Mouse (Mus musculus) kidney, embryonic 14.5 days (tissue): ENCODE measurements around the gene Ccna2. TPM values are rescaled to one million over a fixed set of nuclear protein-coding genes. Genes with fewer than 3 reads are reported as not detected.

Source experiments
- ATAC-seq: fragments of 200-750 bp; cut with Nextera tagmentation; 2 replicates; pipeline ENCODE4 v1.8.0; 2017; ENCODE audit warnings: moderate number of reproducible peaks, mild to moderate bottlenecking, moderate TSS enrichment, moderate library complexity; ENCODE audit not compliant: low FRiP score, low TSS enrichment
- H3K27ac ChIP-seq: fragments of 300-500 bp; sonication (generic); 2 replicates; pipeline ENCODE4 v1.5.1; 2014; ENCODE audit warnings: low read depth, mild to moderate bottlenecking, low read length, moderate library complexity, mixed read lengths
- H3K27me3 ChIP-seq: fragments of 300-500 bp; sonication (generic); 2 replicates; pipeline ENCODE4 v1.6.1; 2014; ENCODE audit warnings: mild to moderate bottlenecking, low read length; ENCODE audit not compliant: control insufficient read depth, insufficient read depth
- H3K36me3 ChIP-seq: fragments of 300-500 bp; sonication (generic); 2 replicates; pipeline ENCODE4 v1.6.1; 2014; ENCODE audit warnings: low read length, mixed read lengths; ENCODE audit not compliant: control insufficient read depth, insufficient read depth
- H3K4me1 ChIP-seq: fragments of 300-500 bp; sonication (generic); 2 replicates; pipeline ENCODE4 v1.6.1; 2014; ENCODE audit warnings: low read length, mixed read lengths; ENCODE audit not compliant: control insufficient read depth, insufficient read depth
- H3K4me2 ChIP-seq: fragments of 300-500 bp; sonication (generic); replicated peaks from 2 replicates; pipeline ENCODE4 v1.6.1; 2014; ENCODE audit warnings: low read depth, mild to moderate bottlenecking, low read length
- H3K4me3 ChIP-seq: fragments of 300-500 bp; sonication (generic); 2 replicates; pipeline ENCODE4 v1.5.1; 2014; ENCODE audit warnings: mild to moderate bottlenecking, low read length
- H3K9ac ChIP-seq: fragments of 300-500 bp; sonication (generic); 2 replicates; pipeline ENCODE4 v1.6.1; 2014; ENCODE audit warnings: low read depth, mild to moderate bottlenecking, low read length, moderate library complexity
- H3K9me3 ChIP-seq: fragments of 300-500 bp; sonication (generic); 2 replicates; pipeline ENCODE4 v1.6.1; 2016; ENCODE audit warnings: low read length; ENCODE audit not compliant: control insufficient read depth
- WGBS: fragments of 180-500 bp; shearing (Covaris S2); extraction: QIAGEN DNeasy Blood & Tissue Kit; methylation state at CpG from one replicate; pipeline ENCODE4 v1.1.7; 2014; 5-methylcytosine and 5-hydroxymethylcytosine counted together
- polyA plus RNA-seq: library from polyadenylated mRNA; unstranded; fragments of >200 nt; fragmentation: Nextera tagmentation; extraction: Ambion mirVana; gene quantifications from 2 replicates; pipeline ENCODE4 v1.2.1, GENCODE M21; 2014

Gene Ccna2
- polyA plus RNA-seq, 1 experiment from 2014 or later, result 230 TPM

DNA sequence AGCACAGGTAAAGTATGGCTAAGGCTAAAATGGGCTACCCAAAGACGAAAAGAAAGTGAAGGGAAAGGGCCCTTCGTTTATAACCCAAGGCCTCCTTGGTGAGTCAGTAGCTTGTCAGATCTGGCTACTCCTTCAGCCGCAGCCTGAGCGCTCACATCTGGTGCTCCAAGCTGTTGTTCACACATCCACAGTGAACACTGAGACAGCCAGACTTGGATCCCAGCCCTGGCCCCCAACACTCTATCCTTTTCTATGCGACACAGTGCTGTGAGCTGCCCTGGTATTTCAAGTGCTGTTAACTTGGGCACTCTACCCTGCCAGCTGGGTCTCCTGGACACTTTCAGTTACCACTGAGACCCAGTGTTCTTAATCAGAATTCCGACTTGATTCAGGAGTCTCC, 41.6 kb downstream of the Ccna2 start:
- H3K4me3 ChIP-seq, result no peak overlapping the region
- 90% methylated on average over 6 of the region's 6 CpGs for WGBS
- no peak overlapping the region for H3K9ac ChIP-seq
- no peaks in the 10 kb centered on the region for H3K27me3 ChIP-seq
- H3K36me3 ChIP-seq, result no peaks in the 10 kb centered on the region
- H3K9me3 ChIP-seq, result 0 out of 2 replicates have a peak, but pooled peaks cover 3% of the 10 kb centered on the region
- H3K4me2 ChIP-seq, result no peak overlapping the region
- ATAC-seq, result no peak
- no peaks in the 10 kb centered on the region for H3K4me1 ChIP-seq
- H3K27ac ChIP-seq, result no peak overlapping the region

DNA sequence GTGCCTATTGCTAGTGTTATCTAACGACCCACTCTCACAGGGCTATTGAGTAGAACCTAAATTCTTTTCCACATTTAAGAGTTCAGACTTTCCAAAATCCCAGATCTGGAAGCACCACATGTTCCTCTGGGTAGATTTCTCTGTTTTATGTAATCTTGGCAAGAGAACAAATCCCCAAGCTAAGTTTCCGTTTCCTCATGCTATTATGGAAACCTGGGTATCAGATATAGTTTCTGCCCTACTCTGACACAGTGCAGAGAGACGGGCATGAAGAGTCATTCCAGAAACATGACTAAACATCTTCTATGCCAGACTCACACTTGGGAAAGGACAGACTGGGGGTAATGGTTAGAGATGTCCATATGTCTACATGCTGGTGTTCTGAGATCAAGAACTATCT, 47.5 kb downstream of the Ccna2 start:
- Histone ChIP-seq H3K27ac (no peak overlapping the region), H3K9ac (no peak overlapping the region), H3K27me3 (peaks cover 24% of the 10 kb centered on the region), H3K4me3 (no peak overlapping the region), H3K9me3 (no peaks in the 10 kb centered on the region), H3K4me1 (no peaks in the 10 kb centered on the region), H3K36me3 (no peaks in the 10 kb centered on the region), H3K4me2 (no peak overlapping the region)
- no peak for ATAC-seq
- WGBS, result 74% methylated on average over 3 of the region's 3 CpGs

DNA sequence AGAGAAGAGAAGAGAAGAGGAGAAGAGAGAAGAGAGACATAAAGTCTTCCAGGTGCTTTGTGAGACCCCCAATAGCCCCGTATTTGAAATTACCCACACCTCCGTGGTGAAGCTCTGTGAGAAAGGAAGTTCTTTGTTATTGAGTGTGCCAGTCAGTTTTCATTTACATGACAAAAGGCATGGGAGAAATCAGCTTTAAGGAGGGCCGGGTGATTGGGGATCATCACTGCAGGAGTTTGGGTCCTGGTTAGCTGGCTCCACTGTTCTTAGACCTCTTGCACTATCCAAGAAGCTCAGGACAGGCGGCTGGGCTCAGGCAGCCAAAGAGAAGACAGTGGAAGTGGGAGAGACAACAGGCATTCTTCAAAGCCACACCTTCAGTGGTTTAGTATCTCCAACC, 49.8 kb downstream of the Ccna2 start:
- Histone ChIP-seq H3K27me3 (peaks cover 30% of the 10 kb centered on the region), H3K9me3 (no peaks in the 10 kb centered on the region), H3K4me3 (no peak overlapping the region), H3K9ac (no peak overlapping the region), H3K4me2 (no peak overlapping the region), H3K27ac (no peak overlapping the region), H3K36me3 (no peaks in the 10 kb centered on the region), H3K4me1 (no peaks in the 10 kb centered on the region)
- no peak for ATAC-seq
- WGBS, result 9% methylated on average over 4 of the region's 4 CpGs

DNA sequence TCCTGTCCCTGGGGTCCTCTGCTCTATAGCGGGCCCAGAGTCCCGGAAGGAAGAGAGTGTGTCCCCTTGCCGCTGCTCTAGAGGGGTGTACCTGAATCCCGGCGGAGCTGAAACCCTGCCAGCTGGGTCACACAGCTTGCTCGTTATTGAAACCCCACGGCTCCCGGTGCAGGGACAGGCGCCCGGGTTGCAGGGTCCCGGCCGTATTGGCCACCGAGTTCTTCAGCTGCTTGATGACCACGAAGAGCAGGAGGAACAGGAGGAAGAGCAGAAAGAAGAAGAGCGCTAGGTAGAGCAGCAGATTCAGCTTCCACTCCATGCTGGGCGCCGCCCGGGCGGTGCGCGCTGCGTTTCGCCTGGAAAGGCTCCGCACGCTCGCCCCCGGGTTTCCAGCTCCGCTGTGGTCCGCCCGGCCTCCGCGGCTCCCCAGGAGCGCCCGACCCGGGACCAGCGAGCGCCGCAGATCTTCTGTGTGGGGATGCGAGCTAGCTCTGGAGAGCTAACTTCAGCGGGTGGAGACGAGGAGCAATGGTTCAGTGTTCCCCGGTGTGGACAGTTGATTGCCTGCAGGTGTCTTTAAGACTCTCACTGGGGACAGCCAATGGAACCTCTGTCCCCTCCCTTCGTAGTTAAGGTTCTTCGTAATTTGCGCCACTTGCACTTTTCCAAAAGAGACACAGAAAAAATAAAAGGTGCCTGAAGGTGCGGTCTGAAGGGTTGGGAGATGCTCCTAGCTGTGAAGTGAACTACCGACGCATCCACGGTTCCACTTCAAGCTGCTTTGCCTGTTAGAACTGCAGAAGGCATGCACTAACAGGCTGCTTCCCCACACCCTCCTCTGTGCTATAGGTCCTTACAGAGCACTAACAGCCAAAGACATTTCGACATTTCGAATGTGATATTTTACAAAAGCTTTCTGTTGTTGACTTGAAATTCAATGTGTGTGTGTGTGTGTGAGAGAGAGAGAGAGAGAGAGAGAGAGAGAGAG, 50.6 kb downstream of the Ccna2 start, which contains the start of gene Gm11549:
Gene Gm11549, minus strand, starts transcription at position 741 of the 988 bp plus-strand sequence.
- Histone ChIP-seq H3K36me3 (no peaks in the 10 kb centered on the region), H3K27ac (no peak within 1 kb of the TSS), H3K4me2 (peak within 1 kb of the TSS; percentile 85), H3K4me3 (peak within 1 kb of the TSS; percentile 46), H3K27me3 (peaks cover 30% of the 10 kb centered on the region), H3K9ac (peak within 1 kb of the TSS; percentile 31), H3K9me3 (no peaks in the 10 kb centered on the region), H3K4me1 (no peaks in the 10 kb centered on the region)
- ATAC-seq, result peak; percentile 57; the same call in 1 of the 2 replicates
- under 1% methylated on average over 50 of the region's 51 CpGs for WGBS

DNA sequence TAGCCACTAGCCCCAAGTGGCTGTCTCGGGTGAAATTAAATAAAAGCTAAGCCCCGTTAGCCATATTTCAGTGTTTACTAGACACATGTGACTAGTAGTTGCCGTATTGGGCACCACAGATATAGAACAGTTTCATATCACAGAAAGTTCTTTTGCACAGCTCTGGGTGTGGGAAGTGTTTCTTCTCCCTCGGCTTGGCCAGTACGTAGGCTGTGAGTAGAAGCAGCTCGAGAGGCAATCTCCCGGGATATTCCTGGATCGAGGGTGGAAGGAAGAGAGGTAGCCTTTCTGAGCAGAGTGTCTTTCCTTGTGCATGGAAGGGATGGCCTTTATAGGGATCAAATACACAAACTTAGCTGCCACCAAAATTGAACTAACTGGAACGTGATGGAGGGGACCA, 55.8 kb downstream of the Ccna2 start:
- no peak for ATAC-seq
- H3K4me2 ChIP-seq, result no peak overlapping the region
- peaks cover 15% of the 10 kb centered on the region for H3K27me3 ChIP-seq
- no peak overlapping the region for H3K9ac ChIP-seq
- no peaks in the 10 kb centered on the region for H3K36me3 ChIP-seq
- H3K27ac ChIP-seq, result no peak overlapping the region
- WGBS, result 83% methylated on average over 9 of the region's 9 CpGs
- H3K4me1 ChIP-seq, result no peaks in the 10 kb centered on the region
- no peak overlapping the region for H3K4me3 ChIP-seq
- no peaks in the 10 kb centered on the region for H3K9me3 ChIP-seq

Other genes with a start within 250 kb of the Ccna2 start
- 224 and 244 TPM in 2 replicates for gene Anxa5, start 96.3 kb downstream of the Ccna2 start, polyA plus RNA-seq
- gene 1810062G17Rik, start 96.2 kb downstream of the Ccna2 start, polyA plus RNA-seq, result 1.8 and 2.1 TPM in 2 replicates
- gene Gm11549, start 50.3 kb downstream of the Ccna2 start, polyA plus RNA-seq, result not detected in 2 replicates
- 69.1 and 77.0 TPM in 2 replicates for gene Exosc9, start 19.5 kb downstream of the Ccna2 start, polyA plus RNA-seq
- gene Bbs7, start 41.3 kb upstream of the Ccna2 start, polyA plus RNA-seq, result 9.9 and 15.6 TPM in 2 replicates
- gene Trpc3, start 118.0 kb upstream of the Ccna2 start, polyA plus RNA-seq, result 9.2 and 10.1 TPM in 2 replicates